Mouse (Mus musculus) heart, embryonic 14.5 days (tissue): ENCODE measurements around the gene Nkx2-5. TPM values are rescaled to one million over a fixed set of nuclear protein-coding genes. Genes with fewer than 3 reads are reported as not detected.

Source experiments
- ATAC-seq: fragments of 200-750 bp; cut with Nextera tagmentation; 2 replicates; pipeline ENCODE4 v1.8.0; 2017; ENCODE audit warnings: low read depth, moderate TSS enrichment; ENCODE audit not compliant: insufficient number of reproducible peaks, insufficient read depth, low FRiP score
- H3K27ac ChIP-seq, 2 experiments: fragments of 200-500 bp in 1 of 2; fragments of 300-500 bp in 1 of 2; sonication (generic) in 1 of 2; replicated peaks in 1 of 2; 2 replicates each; pipeline ENCODE4 v1.5.1; 2012 to 2014; ENCODE audit warnings: low read depth in 2 of 2, low read length in 2 of 2, control low read depth in 1 of 2, mild to moderate bottlenecking in 1 of 2, mixed read lengths in 1 of 2; ENCODE audit not compliant: control insufficient read depth in 1 of 2, insufficient read depth in 1 of 2
- H3K27me3 ChIP-seq: fragments of 300-500 bp; sonication (generic); 2 replicates; pipeline ENCODE4 v1.6.1; 2014; ENCODE audit warnings: mild to moderate bottlenecking, low read length, control low read depth; ENCODE audit not compliant: control insufficient read depth, insufficient read depth
- H3K36me3 ChIP-seq: fragments of 300-500 bp; sonication (generic); 2 replicates; pipeline ENCODE4 v1.6.1; 2014; ENCODE audit warnings: mild to moderate bottlenecking, control low read depth, low read length, mixed read lengths; ENCODE audit not compliant: control insufficient read depth, insufficient read depth
- H3K4me1 ChIP-seq, 2 experiments: fragments of 200-500 bp in 1 of 2; fragments of 300-500 bp in 1 of 2; sonication (generic) in 1 of 2; 2 replicates each; pipeline ENCODE4 v1.6.1; 2012 to 2014; ENCODE audit warnings: low read length in 2 of 2, control low read depth in 1 of 2, mixed read lengths in 1 of 2; ENCODE audit not compliant: control insufficient read depth in 2 of 2, insufficient read depth in 2 of 2
- H3K4me2 ChIP-seq: fragments of 300-500 bp; sonication (generic); 2 replicates; pipeline ENCODE4 v1.6.1; 2014; ENCODE audit warnings: mild to moderate bottlenecking, low read length
- H3K4me3 ChIP-seq, 2 experiments: fragments of 200-500 bp in 1 of 2; fragments of 300-500 bp in 1 of 2; sonication (generic) in 1 of 2; 2 replicates each; pipeline ENCODE4 v1.5.1; 2012 to 2014; ENCODE audit warnings: low read length in 2 of 2, mild to moderate bottlenecking in 2 of 2, control low read depth in 1 of 2, low read depth in 1 of 2, moderate library complexity in 1 of 2; ENCODE audit not compliant: control insufficient read depth in 1 of 2, insufficient read depth in 1 of 2
- H3K9ac ChIP-seq: fragments of 300-500 bp; sonication (generic); 2 replicates; pipeline ENCODE4 v1.6.1; 2014; ENCODE audit warnings: mild to moderate bottlenecking, low read length
- H3K9me3 ChIP-seq: fragments of 300-500 bp; sonication (generic); 2 replicates; pipeline ENCODE4 v1.6.1; 2016; ENCODE audit warnings: low read length, control low read depth; ENCODE audit not compliant: control insufficient read depth
- WGBS: fragments of 180-500 bp; shearing (Covaris S2); extraction: QIAGEN DNeasy Blood & Tissue Kit; methylation state at CpG from one replicate; pipeline ENCODE4 v1.1.7; 2014; 5-methylcytosine and 5-hydroxymethylcytosine counted together
- polyA plus RNA-seq: library from polyadenylated mRNA; unstranded; fragments of >200 nt; fragmentation: Nextera tagmentation; extraction: Ambion mirVana; gene quantifications from 2 replicates; pipeline ENCODE4 v1.2.1, GENCODE M21; 2014

The Nkx2-5 gene
- polyA plus RNA-seq, 1 experiment from 2014 or later: 177 TPM

DNA sequence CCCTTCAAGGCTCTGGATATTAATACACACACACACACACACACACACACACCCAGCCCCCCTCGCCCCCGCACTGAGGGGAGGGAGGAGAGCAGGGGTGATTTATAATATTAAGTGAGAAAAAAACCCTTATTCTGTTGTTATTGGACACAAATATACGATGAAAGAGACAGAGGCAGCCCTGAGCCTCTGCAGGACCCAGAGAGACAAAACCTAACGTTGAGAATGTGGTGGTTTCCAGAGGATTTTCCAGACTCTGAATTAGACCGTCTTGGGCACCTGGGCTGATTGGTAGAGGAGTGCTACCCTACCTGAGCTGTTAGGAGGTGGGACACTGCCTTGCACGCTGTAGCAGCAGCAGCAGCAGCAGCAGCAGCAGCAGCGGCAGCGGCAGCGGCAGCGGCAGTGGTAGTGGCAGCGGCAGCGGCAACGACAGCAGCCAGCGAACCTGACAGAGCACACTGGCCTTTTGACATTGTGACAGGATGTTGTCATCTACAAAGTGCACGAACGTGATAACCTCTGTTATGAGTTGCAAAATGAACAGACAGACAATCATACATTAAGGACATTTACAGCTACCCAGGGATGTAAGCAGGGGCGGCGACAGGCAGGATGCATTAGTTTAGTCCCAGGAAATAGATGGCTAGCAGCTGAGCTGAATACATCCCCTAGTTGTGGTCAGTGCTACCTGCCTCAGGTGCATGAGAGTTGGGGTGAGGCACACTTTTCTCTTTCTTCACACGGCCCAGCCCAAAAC, 7.8 kb downstream of the Nkx2-5 start:
- 5% methylated on average over 19 of the region's 19 CpGs for WGBS
- Histone ChIP-seq H3K4me1 (peaks cover 3 to 6% of the 10 kb centered on the region in 2 experiments; a peak in 3 of 4 replicates), H3K4me2 (peak overlapping the region; percentile 84), H3K4me3 (peak overlapping the region; percentile 63 to 81), H3K9me3 (no peaks in the 10 kb centered on the region; the same call in 1 of the 2 replicates), H3K9ac (peak overlapping the region; percentile 100), H3K36me3 (peaks cover 60% of the 10 kb centered on the region), H3K27me3 (peaks cover 46% of the 10 kb centered on the region), H3K27ac (peak overlapping the region; percentile 76 to 97)
- ATAC-seq: no peak

DNA sequence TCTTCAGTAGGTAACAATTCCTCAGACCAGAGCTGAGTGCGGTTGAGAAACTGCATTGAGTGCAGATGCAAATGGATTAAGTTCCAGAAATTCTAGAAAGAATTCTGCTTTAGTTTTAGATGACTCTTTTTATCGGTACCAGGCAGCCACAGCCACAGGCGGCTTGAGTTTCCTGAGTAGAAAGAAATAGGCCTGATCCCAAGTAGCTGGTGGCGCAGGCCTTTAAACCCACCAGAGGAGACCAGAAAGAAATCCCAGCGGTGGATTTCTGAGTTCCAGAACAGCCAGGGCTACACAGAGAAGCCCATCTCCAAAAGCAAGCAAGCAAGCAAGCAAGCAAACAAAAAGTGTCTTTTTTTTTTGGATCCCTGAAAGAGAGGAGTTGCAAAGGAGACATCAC, 8.4 kb downstream of the Nkx2-5 start:
- peaks cover 60% of the 10 kb centered on the region for H3K36me3 ChIP-seq
- H3K27ac ChIP-seq: peak overlapping the region; percentile 6 to 97
- H3K9me3 ChIP-seq: no peaks in the 10 kb centered on the region; the same call in 1 of the 2 replicates
- H3K4me3 ChIP-seq: peak overlapping the region; percentile 63 to 81
- ATAC-seq: no peak
- H3K4me2 ChIP-seq: peak overlapping the region; percentile 84
- H3K27me3 ChIP-seq: peaks cover 40% of the 10 kb centered on the region
- peak overlapping the region; percentile 100 for H3K9ac ChIP-seq
- 29% methylated on average over 5 of the region's 5 CpGs for WGBS
- peaks cover 3 to 6% of the 10 kb centered on the region in 2 experiments; a peak in 3 of 4 replicates for H3K4me1 ChIP-seq

DNA sequence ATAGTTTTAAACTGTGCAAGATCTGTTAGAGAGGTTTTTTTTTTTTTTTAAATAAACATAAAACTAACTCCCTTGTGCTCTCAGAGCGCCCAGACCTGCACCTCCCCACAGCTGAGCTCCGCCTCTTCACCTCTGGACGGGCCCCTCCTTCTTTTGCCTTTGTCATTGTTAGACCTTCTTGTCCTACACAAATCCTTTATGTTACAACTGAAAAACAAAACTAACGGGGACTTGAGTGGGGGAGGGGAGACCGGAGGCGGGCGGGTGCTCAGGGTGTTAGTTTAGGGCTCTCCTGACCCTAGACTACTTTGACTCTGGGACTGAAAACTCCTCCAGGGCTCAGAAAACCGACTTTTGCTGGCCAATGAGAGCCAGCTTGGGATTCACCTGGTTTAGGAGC, 8.9 kb downstream of the Nkx2-5 start:
- no peak for ATAC-seq

DNA sequence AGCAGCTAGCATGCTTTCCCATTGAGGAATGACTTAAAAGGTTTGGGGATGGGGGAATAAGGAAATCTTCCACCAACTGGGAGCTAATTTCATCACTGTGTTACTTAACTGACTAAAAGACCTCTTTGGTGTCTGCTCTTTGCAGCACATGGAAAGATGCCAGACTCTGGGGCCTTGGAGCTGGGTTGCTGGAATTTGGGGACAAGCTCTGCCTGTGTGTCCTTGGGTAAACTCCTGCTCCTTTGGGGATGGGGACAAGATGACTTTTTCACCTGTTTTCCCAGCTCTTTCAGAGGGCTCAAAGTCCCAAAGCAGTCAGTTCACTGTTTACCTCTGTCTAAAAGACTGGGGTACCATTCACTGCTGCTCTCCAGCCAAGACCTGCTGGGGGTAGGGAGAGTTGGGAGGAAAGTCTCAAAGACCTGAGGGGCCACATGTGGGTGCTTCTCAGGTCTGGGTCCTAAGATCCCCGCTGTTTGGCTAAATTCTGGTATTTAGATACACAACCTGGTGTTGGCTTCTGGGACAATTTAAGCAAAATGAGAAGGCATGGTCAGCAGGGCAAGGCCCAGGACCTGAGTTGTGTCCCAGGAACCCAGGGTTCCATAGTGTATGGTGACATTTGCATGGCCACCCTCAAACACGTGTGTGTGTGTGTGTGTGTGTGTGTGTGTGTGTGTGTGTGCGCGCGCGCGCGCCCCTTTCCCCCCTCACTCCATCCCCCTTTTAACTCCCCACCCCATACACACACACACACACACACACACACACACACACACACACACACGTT, 9.6 kb downstream of the Nkx2-5 start:
- peaks cover 70% of the 10 kb centered on the region for H3K36me3 ChIP-seq
- peaks cover 6% of the 10 kb centered on the region for H3K9me3 ChIP-seq
- no peak for ATAC-seq
- peaks cover 3 to 6% of the 10 kb centered on the region in 2 experiments; a peak in 3 of 4 replicates for H3K4me1 ChIP-seq
- peak overlapping the region; percentile 84 for H3K4me2 ChIP-seq
- peak overlapping the region; percentile 34 to 97; a peak in 3 of 4 replicates for H3K27ac ChIP-seq
- H3K27me3 ChIP-seq: peaks cover 30% of the 10 kb centered on the region
- H3K9ac ChIP-seq: no peak overlapping the region
- 66% methylated on average over 9 of the region's 9 CpGs for WGBS
- no peak overlapping the region for H3K4me3 ChIP-seq

More for the DNA sequence above, 8.9 kb downstream of the Nkx2-5 start:
- peaks cover 1% of the 10 kb centered on the region for H3K9me3 ChIP-seq
- WGBS: 25% methylated on average over 8 of the region's 8 CpGs
- H3K4me1 ChIP-seq: peaks cover 3 to 6% of the 10 kb centered on the region in 2 experiments; a peak in 3 of 4 replicates
- H3K36me3 ChIP-seq: peaks cover 62% of the 10 kb centered on the region
- H3K4me3 ChIP-seq: peak overlapping the region; percentile 63 to 81
- H3K9ac ChIP-seq: peak overlapping the region; percentile 100
- H3K4me2 ChIP-seq: peak overlapping the region; percentile 84
- peak overlapping the region; percentile 6 to 97 for H3K27ac ChIP-seq
- H3K27me3 ChIP-seq: peaks cover 36% of the 10 kb centered on the region

DNA sequence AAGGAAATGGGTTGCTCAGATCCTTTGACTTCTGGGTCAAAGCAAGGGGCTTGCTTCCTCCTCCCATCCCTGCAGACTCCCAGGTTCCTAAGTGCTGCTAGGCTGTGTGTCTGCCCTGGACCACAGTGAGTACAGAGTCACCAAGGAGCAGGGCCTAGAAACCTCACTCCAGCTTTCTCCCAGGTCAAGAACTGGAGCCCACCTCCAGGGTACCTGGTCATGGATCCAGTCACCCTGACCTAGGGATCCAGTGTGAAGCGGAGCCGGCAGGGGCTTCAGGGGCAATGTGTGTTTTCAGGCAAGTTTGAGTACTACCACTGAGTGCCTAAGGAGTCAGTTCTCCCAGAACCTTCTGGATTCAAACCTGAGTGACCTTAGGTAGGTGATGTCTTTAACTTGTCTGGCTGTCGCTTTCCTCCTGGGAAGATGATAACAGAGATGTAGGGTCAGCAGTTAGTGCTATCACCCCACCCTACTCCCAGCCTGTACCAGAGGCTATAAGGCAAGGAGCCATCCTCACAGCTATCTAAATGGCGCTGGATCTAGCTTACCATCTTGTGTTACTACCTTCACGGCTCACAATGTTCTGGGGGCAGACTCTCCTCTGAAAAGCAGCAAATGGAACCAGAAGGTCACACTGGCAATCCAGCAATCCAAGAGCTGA, 10.4 kb downstream of the Nkx2-5 start:
- H3K4me2 ChIP-seq: no peak overlapping the region
- no peak for ATAC-seq
- peaks cover 25% of the 10 kb centered on the region for H3K27me3 ChIP-seq
- H3K4me1 ChIP-seq: peaks cover 3 to 6% of the 10 kb centered on the region in 2 experiments; a peak in 3 of 4 replicates
- H3K9ac ChIP-seq: no peak overlapping the region
- 0 out of 4 replicates have a peak overlapping the region, but pooled peaks of 1 of the 2 experiments have one; percentile 2 for H3K27ac ChIP-seq
- no peak overlapping the region for H3K4me3 ChIP-seq
- H3K9me3 ChIP-seq: peaks cover 6% of the 10 kb centered on the region
- peaks cover 73% of the 10 kb centered on the region for H3K36me3 ChIP-seq
- 68% methylated on average over 5 of the region's 5 CpGs for WGBS

DNA sequence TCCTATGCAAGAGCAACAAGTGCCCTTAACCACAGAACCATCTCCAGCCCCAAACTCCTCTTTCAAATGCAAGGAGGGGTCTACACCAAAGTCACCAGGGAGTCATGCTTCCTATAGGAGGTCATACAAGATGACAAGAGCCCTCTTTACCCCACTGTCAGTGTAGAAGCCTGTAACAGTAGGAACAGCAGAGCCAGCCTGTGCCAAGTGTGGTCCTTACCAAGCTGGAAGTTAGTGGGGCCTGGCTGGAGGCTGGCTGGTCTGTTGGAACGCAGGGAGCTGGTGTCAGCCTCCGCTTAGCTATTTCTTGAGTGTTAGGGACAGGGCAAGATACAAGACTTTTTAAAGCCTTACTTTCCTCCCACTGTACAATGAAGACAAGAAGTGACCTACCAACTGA, 11.0 kb downstream of the Nkx2-5 start:
- Histone ChIP-seq H3K36me3 (peaks cover 72% of the 10 kb centered on the region), H3K27ac (no peak overlapping the region)

DNA sequence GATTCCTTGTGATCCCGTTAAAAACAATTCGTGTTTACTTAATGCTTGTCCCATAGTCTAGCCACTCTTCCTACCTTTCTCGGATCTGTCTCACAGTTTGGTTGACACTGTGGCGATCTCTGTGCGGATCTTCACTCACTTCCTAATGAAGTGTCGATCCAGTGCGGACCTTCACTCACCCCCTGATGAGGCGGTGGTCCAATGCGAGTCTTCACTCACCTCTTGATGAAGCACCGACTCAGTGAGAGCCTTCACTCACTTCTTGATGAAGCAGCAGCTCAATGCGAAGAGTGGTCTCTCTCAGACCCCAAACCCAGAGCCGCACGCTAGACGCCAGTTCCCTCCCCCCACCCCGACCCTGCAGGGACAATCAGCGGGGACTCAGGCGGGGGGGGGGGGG, 18.7 kb downstream of the Nkx2-5 start:
- no peak overlapping the region for H3K4me2 ChIP-seq
- H3K27me3 ChIP-seq: no peaks in the 10 kb centered on the region
- WGBS: 58% methylated on average over 16 of the region's 17 CpGs
- H3K9me3 ChIP-seq: peaks cover 6% of the 10 kb centered on the region; the same call in 1 of the 2 replicates
- no peak for ATAC-seq
- no peak overlapping the region for H3K4me3 ChIP-seq
- no peak overlapping the region for H3K9ac ChIP-seq
- no peaks in the 10 kb centered on the region for H3K4me1 ChIP-seq
- H3K36me3 ChIP-seq: peaks cover 24% of the 10 kb centered on the region
- no peak overlapping the region for H3K27ac ChIP-seq

More for the DNA sequence above, 11.0 kb downstream of the Nkx2-5 start:
- Histone ChIP-seq H3K27me3 (peaks cover 19% of the 10 kb centered on the region), H3K9me3 (peaks cover 6% of the 10 kb centered on the region), H3K4me1 (peaks cover 3 to 6% of the 10 kb centered on the region in 2 experiments; a peak in 3 of 4 replicates), H3K4me2 (no peak overlapping the region), H3K9ac (no peak overlapping the region), H3K4me3 (no peak overlapping the region)
- 81% methylated on average over 2 of the region's 2 CpGs for WGBS
- no peak for ATAC-seq
